Mouse (Mus musculus) heart, postnatal 25 days (tissue): ENCODE measurements around the gene Il31. TPM values are rescaled to one million over a fixed set of nuclear protein-coding genes. Genes with fewer than 3 reads are reported as not detected.

ENCODE experiments used
- DNase-seq: peaks from one replicate; pipeline ENCODE4 v3.0.0; 2022; ENCODE audit warnings: low spot score
- intact Hi-C: fragments of 180-260 bp; cut with DNase I; formaldehyde crosslinking; loops from one replicate; pipeline ENCODE4 v1.15.1; 2025
- total RNA-seq, 2 experiments: library from RNA; stranded (reverse); gene quantifications; 2 replicates each; pipeline ENCODE4 v1.2.3; 2021

Il31 gene
- total RNA-seq, 2 experiments from 2014 or later: not detected

- DNase-seq: no peak
- intact Hi-C loops: no loop called here
Observed at GRCm38 (mm10) chr5:123487659-123488395, 1.5 kb downstream of the Il31 start.

- intact Hi-C loops: no loop called here
- DNase-seq: no peak
Observed at GRCm38 (mm10) chr5:123473817-123474216, 15.5 kb downstream of the Il31 start.

DNA sequence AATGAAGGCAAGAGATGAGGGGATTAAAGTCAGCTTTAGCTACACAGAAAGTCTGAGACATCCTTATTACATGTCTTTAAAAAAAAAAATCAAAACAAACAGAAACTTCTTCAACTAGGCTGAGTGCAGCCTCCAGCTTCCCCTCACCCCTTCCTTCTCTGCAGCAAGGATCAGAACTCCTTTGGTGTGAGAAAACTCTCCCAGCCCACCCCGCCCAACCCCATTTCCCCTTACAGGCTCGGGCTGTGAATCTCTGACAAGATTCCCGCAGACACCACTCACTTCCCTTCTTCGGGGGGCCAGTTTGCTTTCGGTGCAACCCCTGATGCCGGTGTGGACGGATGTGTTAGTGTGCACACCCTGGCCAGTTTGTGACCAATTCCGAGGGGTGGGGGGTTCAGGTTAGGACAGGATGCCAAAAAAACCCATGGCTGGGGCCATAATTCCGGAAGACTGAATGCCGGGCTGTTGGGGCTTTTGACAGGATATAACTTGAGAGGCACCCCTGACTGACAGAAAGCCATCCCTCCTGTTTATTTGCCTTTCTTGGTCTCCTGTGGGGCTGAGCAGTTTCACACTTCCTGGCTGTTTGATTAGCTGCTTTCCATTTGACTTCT, 18.4 kb downstream of the Il31 start:
- intact Hi-C loops: no loop called here
- no peak for DNase-seq

GRCm38 (mm10) chr5:123464638-123465037, 24.7 kb downstream of the Il31 start:
- intact Hi-C loops: no loop called here
- DNase-seq: no peak

DNA sequence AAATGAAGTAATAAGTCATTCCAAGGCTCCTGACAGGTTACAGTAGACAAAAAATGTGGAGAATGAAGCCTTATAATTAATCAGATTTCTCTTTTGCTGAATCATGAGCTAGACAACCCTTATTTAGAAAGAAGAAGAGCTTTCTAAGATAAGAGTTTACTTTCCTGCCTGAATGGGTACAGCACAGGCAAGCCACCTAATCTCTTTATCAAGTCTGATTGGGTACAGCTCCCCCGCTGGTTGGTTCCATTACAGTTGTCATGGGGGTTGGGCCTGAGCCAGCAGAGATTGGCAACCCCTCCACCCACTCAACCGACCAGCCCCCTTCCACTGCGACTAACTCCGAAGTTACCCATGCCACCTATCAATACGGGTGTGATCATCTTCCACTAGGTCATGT, 27.9 kb downstream of the Il31 start:
- intact Hi-C loops: no loop called here
- no peak for DNase-seq

DNA sequence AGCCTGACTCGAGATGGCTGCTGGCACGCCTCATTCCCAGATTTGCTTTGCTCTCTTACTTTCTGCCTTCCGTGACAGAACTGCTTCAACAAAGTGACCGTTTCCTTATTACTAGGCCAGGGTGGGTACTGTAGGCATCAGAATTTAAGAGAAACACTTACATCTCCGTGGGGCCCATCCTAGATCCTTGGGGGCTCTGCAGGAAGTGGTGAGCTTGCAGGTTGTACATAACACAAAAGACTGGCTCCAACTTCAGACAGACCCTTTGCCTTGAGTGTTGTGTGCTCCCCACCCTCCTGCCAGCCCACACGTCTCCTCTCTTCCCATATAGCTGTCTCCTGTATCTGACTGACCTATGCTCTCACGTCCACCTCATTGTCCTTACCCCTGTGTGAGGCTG, 37.4 kb downstream of the Il31 start:
- no peak for DNase-seq
- intact Hi-C loops: no loop called here

GRCm38 (mm10) chr5:123444849-123445334, 44.4 kb downstream of the Il31 start:
- intact Hi-C loops: loop anchor here (1.0 to 5.0 kb wide), 2 partner anchors 54 to 167 kb away; no protein-coding TSS in a partner anchor

GRCm38 (mm10) chr5:123444069-123444468, 45.2 kb downstream of the Il31 start:
- DNase-seq: peak; percentile 49
- intact Hi-C loops: loop anchor here (1.0 kb wide), 1 partner anchor 55 kb away; no protein-coding TSS in a partner anchor

More at GRCm38 (mm10) chr5:123444849-123445334, 44.4 kb downstream of the Il31 start:
- DNase-seq: no peak

GRCm38 (mm10) chr5:123442283-123442682, 47.0 kb downstream of the Il31 start:
- intact Hi-C loops: no loop called here
- no peak for DNase-seq

- no peak for DNase-seq
- intact Hi-C loops: no loop called here
Observed at GRCm38 (mm10) chr5:123440664-123441063, 48.6 kb downstream of the Il31 start.

- intact Hi-C loops: loop anchor here (5.0 kb wide), 2 partner anchors 158 to 188 kb away; partner anchors contain the start of gene Wdr66
- DNase-seq: no peak
Observed at GRCm38 (mm10) chr5:123439941-123440340, 49.3 kb downstream of the Il31 start.

- intact Hi-C loops: loop anchor here (5.0 kb wide), 2 partner anchors 157 to 187 kb away; partner anchors contain the start of gene Wdr66
Observed at GRCm38 (mm10) chr5:123439312-123439711, 50.0 kb downstream of the Il31 start.

DNA sequence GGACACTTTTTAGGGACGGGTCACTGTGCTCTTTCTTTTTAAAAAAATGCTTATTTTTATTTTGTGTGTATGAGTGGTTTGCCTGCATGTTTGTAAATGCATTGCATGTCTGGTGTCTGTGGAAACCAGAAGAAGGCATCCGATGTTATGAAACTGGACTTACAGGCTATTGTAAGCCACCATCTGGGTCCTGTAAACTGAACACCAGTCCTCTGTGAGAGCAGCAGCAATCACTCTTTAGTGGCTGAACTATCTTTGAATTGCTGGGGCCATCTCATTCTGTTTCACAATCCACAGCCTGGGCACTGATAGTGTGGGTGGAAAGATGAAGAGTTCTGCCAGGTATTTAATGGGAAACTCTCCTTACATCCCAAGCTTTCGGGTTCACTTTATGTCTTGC, 50.9 kb downstream of the Il31 start:
- intact Hi-C loops: loop anchor here (5.0 kb wide), 2 partner anchors 156 to 186 kb away; partner anchors contain the start of gene Wdr66
- no peak for DNase-seq

More at GRCm38 (mm10) chr5:123439312-123439711, 50.0 kb downstream of the Il31 start:
- DNase-seq: no peak

GRCm38 (mm10) chr5:123436780-123437175, 52.5 kb downstream of the Il31 start:
- intact Hi-C loops: loop anchor here (1.0 to 5.0 kb wide), 4 partner anchors 59 to 184 kb away; partner anchors contain the start of gene Wdr66
- no peak for DNase-seq

DNA sequence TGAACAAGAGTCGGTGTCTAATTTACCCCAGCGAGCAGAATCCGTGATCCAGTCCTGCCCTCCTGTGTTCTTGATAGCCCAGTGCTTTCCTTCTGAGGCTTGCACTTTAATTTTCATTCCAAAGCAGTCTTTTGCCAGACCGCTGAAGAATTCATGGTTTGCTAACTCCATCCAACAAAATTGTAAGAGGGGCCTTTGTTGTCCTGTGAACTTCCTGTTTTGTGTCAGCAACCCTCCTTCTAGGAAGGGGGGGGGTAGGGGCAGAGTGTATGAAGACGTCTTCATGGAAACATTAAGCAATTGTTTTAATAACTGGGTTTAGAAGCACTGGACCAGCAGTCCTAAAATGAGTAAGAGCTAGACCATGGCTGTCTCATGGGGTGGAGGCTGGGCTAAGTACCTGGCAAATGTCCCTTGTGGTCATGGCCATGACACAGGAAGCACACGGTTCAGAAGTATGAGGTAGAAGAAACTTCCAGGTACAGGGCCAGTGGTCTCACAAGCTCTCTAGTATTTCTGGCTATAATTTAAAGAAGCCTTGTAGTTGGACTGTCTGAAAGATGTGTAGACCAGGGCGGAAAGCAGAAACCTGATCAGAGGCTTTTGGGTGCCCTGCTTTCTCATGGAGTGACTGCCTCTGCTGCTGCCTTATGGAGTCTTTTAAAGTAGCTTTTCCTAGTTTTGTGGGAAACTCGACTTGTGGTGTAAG, 53.1 kb downstream of the Il31 start:
- intact Hi-C loops: loop anchor here (1.0 to 5.0 kb wide), 4 partner anchors 59 to 184 kb away; partner anchors contain the start of gene Wdr66
- peak; percentile 17 for DNase-seq

GRCm38 (mm10) chr5:123432305-123432874, 56.9 kb downstream of the Il31 start:
- no peak for DNase-seq
- intact Hi-C loops: loop anchor here (2.0 kb wide), 1 partner anchor 38 kb away; the partner anchor contains the start of gene Mlxip

GRCm38 (mm10) chr5:123431524-123432304, 57.6 kb downstream of the Il31 start:
- intact Hi-C loops: loop anchor here (2.0 kb wide), 1 partner anchor 37 kb away; the partner anchor contains the start of gene Mlxip
- peak; percentile 54 for DNase-seq
